8 mouse cellular contexts compared by ENCODE assay signal in the genomic region with DNA sequence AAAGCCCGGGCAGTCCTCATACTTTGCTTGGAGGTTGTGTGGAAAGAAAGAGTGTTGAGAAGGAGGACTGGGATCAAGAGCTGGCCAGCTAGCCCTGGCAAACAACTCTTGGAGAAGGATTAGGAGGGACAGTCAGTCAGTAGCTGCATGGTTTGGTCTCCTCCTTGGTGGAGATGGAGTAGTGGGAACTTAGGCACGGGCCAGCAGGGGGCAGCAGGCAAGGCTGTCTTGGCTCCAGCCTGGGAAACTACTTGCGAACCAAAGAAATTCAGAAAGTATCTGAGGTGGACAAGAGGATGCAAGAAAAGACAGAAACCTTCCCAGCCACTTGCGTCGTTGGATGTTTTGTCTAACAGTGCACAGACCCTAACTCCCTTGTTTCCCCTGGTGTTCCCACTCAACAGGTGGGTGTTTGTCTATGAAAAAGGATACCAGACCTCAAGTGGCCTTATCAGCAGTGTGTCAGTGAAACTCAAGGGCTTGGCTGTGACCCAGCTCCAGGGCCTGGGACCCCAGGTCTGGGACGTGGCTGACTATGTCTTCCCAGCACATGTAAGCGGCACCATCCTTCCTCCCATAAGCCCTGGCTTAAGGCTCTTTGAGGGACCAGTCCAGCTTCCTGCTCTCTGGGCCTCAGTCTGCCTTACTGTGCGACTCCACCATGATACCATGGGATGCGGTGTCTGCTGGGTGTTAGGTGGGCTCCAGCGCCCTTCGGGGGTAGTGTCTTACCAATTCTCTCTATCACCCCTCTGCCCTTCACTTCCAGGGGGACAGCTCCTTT. TPM values are rescaled to one million over a fixed set of nuclear protein-coding genes. Genes with fewer than 3 reads are reported as not detected.
DNase-seq lines count a peak whose midpoint lies in the region; ATAC-seq and TF ChIP-seq lines count a peak whose summit lies in the region.

No protein-coding gene starts in this region.

- no peaks in the 10 kb centered on the region for H3K4me1 ChIP-seq in ES-Bruce4 (ENCODE audit: control insufficient read depth, insufficient read depth, low read length)
- H3K4me1 ChIP-seq in liver, embryonic 14.5 days (replicated peaks; ENCODE audit: control insufficient read depth in 2 of 2, insufficient read depth in 2 of 2, low read length in 1 of 2): no peaks in the 10 kb centered on the region

- H3K36me3 ChIP-seq in ES-Bruce4 (ENCODE audit: control insufficient read depth, insufficient read depth, low read length, poor library complexity, severe bottlenecking): no peaks in the 10 kb centered on the region
- H3K36me3 ChIP-seq in liver, embryonic 14.5 days (replicated peaks; ENCODE audit: control insufficient read depth, insufficient read depth, low read depth): no peaks in the 10 kb centered on the region

- no peak for TF ChIP-seq POLR2A in ES-Bruce4 (IDR thresholded peaks at IDR 0.05; ENCODE audit: insufficient read depth, low read length)

- DNase-seq in layer of hippocampus, adult 2 months (ENCODE audit: low spot score in 2 of 2): peak in 1 of 2 experiments; percentile 52
- DNase-seq in layer of hippocampus, postnatal 14 days (ENCODE audit: low spot score in 2 of 2): no peak
- peak; percentile 72 to 84 for DNase-seq in adrenal gland, postnatal 36 days
- peak; percentile 75 for DNase-seq in gastrocnemius, postnatal 10 days
- DNase-seq in liver, embryonic 14.5 days (ENCODE audit: low read depth in 3 of 3, low spot score in 3 of 3): no peak
- DNase-seq in retina, postnatal 1 day: peak; percentile 62
- DNase-seq in frontal cortex, postnatal 14 days (ENCODE audit: low spot score in 2 of 2): no peak

- no peak overlapping the region for H3K27ac ChIP-seq in layer of hippocampus, adult 2 months
- no peak overlapping the region for H3K27ac ChIP-seq in ES-Bruce4 (ENCODE audit: insufficient read depth, low read length)
- H3K27ac ChIP-seq in liver, embryonic 14.5 days: no peak overlapping the region

- no peaks in the 10 kb centered on the region for H3K27me3 ChIP-seq in ES-Bruce4 (ENCODE audit: control insufficient read depth, insufficient read depth, low read length, poor library complexity, severe bottlenecking)
- no peaks in the 10 kb centered on the region for H3K27me3 ChIP-seq in liver, embryonic 14.5 days (ENCODE audit: control insufficient read depth, insufficient read depth, low read length)

- WGBS in liver, embryonic 14.5 days (ENCODE audit: insufficient replicate concordance): 61% methylated on average over 11 of the region's 11 CpGs

- TF ChIP-seq CTCF in layer of hippocampus, adult 2 months (conservative IDR thresholded peaks at IDR 0.05): peak; percentile 95
- TF ChIP-seq CTCF in ES-Bruce4 (IDR thresholded peaks at IDR 0.05; ENCODE audit: low read depth, low read length): peak; percentile 89
- TF ChIP-seq CTCF in liver, embryonic 14.5 days (IDR thresholded peaks at IDR 0.05; ENCODE audit: low read depth): peak; percentile 84

- no peak for TF ChIP-seq EP300 in ES-Bruce4 (IDR thresholded peaks at IDR 0.05; ENCODE audit: insufficient read depth, low read depth, low read length)
- no peak for TF ChIP-seq EP300 in liver, embryonic 14.5 days (IDR thresholded peaks at IDR 0.05; ENCODE audit: low read depth)

- H3K9me3 ChIP-seq in ES-Bruce4 (replicated peaks; ENCODE audit: control insufficient read depth, insufficient read depth, low read length, poor library complexity, severe bottlenecking): no peaks in the 10 kb centered on the region
- no peaks in the 10 kb centered on the region for H3K9me3 ChIP-seq in liver, embryonic 14.5 days (ENCODE audit: control insufficient read depth, low read length)

- H3K4me2 ChIP-seq in liver, embryonic 14.5 days (ENCODE audit: low read depth): no peak overlapping the region

- no peak for ATAC-seq in liver, embryonic 14.5 days (ENCODE audit: insufficient read depth)

- no peak overlapping the region for H3K9ac ChIP-seq in ES-Bruce4 (ENCODE audit: low read depth, poor library complexity, severe bottlenecking)
- H3K9ac ChIP-seq in liver, embryonic 14.5 days (replicated peaks): no peak overlapping the region

- H3K4me3 ChIP-seq in layer of hippocampus, adult 2 months: no peak overlapping the region
- no peak overlapping the region for H3K4me3 ChIP-seq in ES-Bruce4 (ENCODE audit: low read depth, low read length)
- no peak overlapping the region for H3K4me3 ChIP-seq in liver, embryonic 14.5 days (ENCODE audit: insufficient read depth in 1 of 2, low read depth in 2 of 2, low read length in 2 of 2)

RNA-seq across cellular contexts. Expression of a gene that starts 9.0 kb away (rescaled TPM):
- under 1 TPM; 0.15 to 0.44 TPM for total RNA-seq in layer of hippocampus, adult 2 months (2021)
- total RNA-seq in layer of hippocampus, postnatal 14 days (2021): under 1 TPM; 0.65 to 0.83 TPM
- not detected in 2 replicates for polyA plus RNA-seq in ES-Bruce4 (2011; ENCODE audit: insufficient read depth, insufficient read length, low read depth, missing spikeins)
- under 1 TPM; 0.33 to 0.70 TPM for total RNA-seq in adrenal gland, postnatal 36 days (2021)
- 1 to 10 TPM in 1 of 2 experiments, under 1 TPM in 1; 0.85 to 1.2 TPM for total RNA-seq in gastrocnemius, postnatal 10 days (2021)
- polyA plus RNA-seq in liver, embryonic 14.5 days (2012; rRNA removed): 4.6 and 5.3 TPM in 2 replicates
- 6.8 and 9.0 TPM in 2 replicates for polyA plus RNA-seq in liver, embryonic 14.5 days (2014; fragmentation: Nextera tagmentation; extraction: Ambion mirVana)

RNA-seq across cellular contexts. Expression of a gene that starts 10.9 kb away (rescaled TPM):
- total RNA-seq in layer of hippocampus, adult 2 months (2021): 100 to 1,000 TPM; 173 to 177 TPM
- total RNA-seq in layer of hippocampus, postnatal 14 days (2021): 10 to 100 TPM; 80.5 to 82.7 TPM
- 3.0 and 3.1 TPM in 2 replicates for polyA plus RNA-seq in ES-Bruce4 (2011; ENCODE audit: insufficient read depth, insufficient read length, low read depth, missing spikeins)
- 1 to 10 TPM; 2.6 to 5.1 TPM for total RNA-seq in adrenal gland, postnatal 36 days (2021)
- 1 to 10 TPM; 1.7 to 2.2 TPM for total RNA-seq in gastrocnemius, postnatal 10 days (2021)
- polyA plus RNA-seq in liver, embryonic 14.5 days (2012; rRNA removed): 0.49 and 0.69 TPM in 2 replicates
- 0.19 and 0.36 TPM in 2 replicates for polyA plus RNA-seq in liver, embryonic 14.5 days (2014; fragmentation: Nextera tagmentation; extraction: Ambion mirVana)

RNA-seq across cellular contexts. Expression of a gene that starts 39.7 kb away (rescaled TPM):
- 10 to 100 TPM; 10.6 to 11.8 TPM for total RNA-seq in layer of hippocampus, adult 2 months (2021)
- 1 to 10 TPM; 9.4 to 9.7 TPM for total RNA-seq in layer of hippocampus, postnatal 14 days (2021)
- 17.9 TPM in 2 replicates for polyA plus RNA-seq in ES-Bruce4 (2011; ENCODE audit: insufficient read depth, insufficient read length, low read depth, missing spikeins)
- 10 to 100 TPM; 11.0 to 12.0 TPM for total RNA-seq in adrenal gland, postnatal 36 days (2021)
- total RNA-seq in gastrocnemius, postnatal 10 days (2021): 1 to 10 TPM; 4.6 to 6.6 TPM
- 1.6 and 2.4 TPM in 2 replicates for polyA plus RNA-seq in liver, embryonic 14.5 days (2012; rRNA removed)
- 3.1 TPM in 2 replicates for polyA plus RNA-seq in liver, embryonic 14.5 days (2014; fragmentation: Nextera tagmentation; extraction: Ambion mirVana)

RNA-seq across cellular contexts. Expression of a gene that starts 46.9 kb away (rescaled TPM):
- total RNA-seq in layer of hippocampus, adult 2 months (2021): 1 to 10 TPM; 5.4 to 6.2 TPM
- total RNA-seq in layer of hippocampus, postnatal 14 days (2021): 1 to 10 TPM; 7.9 to 8.1 TPM
- 3.6 and 3.7 TPM in 2 replicates for polyA plus RNA-seq in ES-Bruce4 (2011; ENCODE audit: insufficient read depth, insufficient read length, low read depth, missing spikeins)
- 1 to 10 TPM; 7.2 to 8.2 TPM for total RNA-seq in adrenal gland, postnatal 36 days (2021)
- total RNA-seq in gastrocnemius, postnatal 10 days (2021): 10 to 100 TPM; 22.4 to 25.0 TPM
- polyA plus RNA-seq in liver, embryonic 14.5 days (2012; rRNA removed): 6.4 TPM in 2 replicates
- 6.7 and 7.7 TPM in 2 replicates for polyA plus RNA-seq in liver, embryonic 14.5 days (2014; fragmentation: Nextera tagmentation; extraction: Ambion mirVana)

Comparison
In these comparisons a context has a peak if more than half of its experiments do, and no peak if none do; other contexts are left out.
1. DNase-seq: peak in adrenal gland, postnatal 36 days (2 of 2), gastrocnemius, postnatal 10 days (single experiment) and retina, postnatal 1 day (single experiment); none in layer of hippocampus, postnatal 14 days (0 of 2), liver, embryonic 14.5 days (0 of 3) and frontal cortex, postnatal 14 days (0 of 2).
2. RNA of a gene that starts 10.9 kb away (total RNA-seq): 173 to 177 TPM in layer of hippocampus, adult 2 months and 80.5 to 82.7 TPM in layer of hippocampus, postnatal 14 days; 2.6 to 5.1 TPM in adrenal gland, postnatal 36 days and 1.7 to 2.2 TPM in gastrocnemius, postnatal 10 days; every median in the first group is over 10 times any median in the second.
3. Peak in every context shown above with its lines, with median percentiles within 50 percentile points of each other: CTCF ChIP-seq.